Mouse (Mus musculus) embryonic fibroblast, embryonic 13.5 days (primary cell): ENCODE results near the gene Il1rl2.

Experiments used
- CTCF ChIP-seq: IDR thresholded peaks from 2 replicates; pipeline ENCODE4 v1.5.1; 2011; ENCODE audit warnings: mild to moderate bottlenecking, control low read depth, low read length, moderate library complexity, borderline replicate concordance; ENCODE audit not compliant: insufficient read depth
- POLR2A ChIP-seq: IDR thresholded peaks from 2 replicates; pipeline ENCODE4 v1.6.1; 2011; ENCODE audit warnings: low read depth, mild to moderate bottlenecking, control low read depth, low read length, moderate library complexity

DNA sequence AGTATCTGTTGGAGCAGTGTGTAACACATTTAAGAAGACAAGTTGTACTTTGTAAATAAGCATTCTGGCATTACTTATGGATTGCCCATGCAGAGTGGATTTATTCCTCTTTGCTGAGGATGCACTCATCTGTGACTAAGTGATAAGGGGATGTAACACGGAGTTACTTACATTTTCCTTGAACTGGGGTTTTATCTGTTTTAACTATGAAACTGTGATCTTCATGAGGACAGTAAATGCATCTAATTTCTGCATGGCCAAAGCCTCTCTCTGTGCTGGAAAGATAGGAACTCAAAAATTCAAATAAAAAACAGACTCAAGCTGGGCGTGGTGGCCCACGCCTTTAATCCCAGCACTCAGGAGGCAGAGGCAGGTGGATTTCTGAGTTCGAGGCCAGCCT, 15.7 kb downstream of the Il1rl2 start:
- no peak for TF ChIP-seq CTCF
- TF ChIP-seq POLR2A = no peak
